Mouse (Mus musculus) right cerebral cortex, adult 18-20 months (tissue): ENCODE measurements around the gene Usp30.
A peak's percentile ranks its signal among the peaks of the same experiment; 100 is the strongest.

Experiments
- DNase-seq: peaks from one replicate; pipeline ENCODE4 v3.0.0; 2022; ENCODE audit warnings: mixed read lengths

Usp30 gene

GRCm38 (mm10) chr5:114067543-114067942, 2.3 kb downstream of the Usp30 start:
- no peak for DNase-seq

- DNase-seq, result no peak
Observed at GRCm38 (mm10) chr5:114067982-114068381, 2.7 kb downstream of the Usp30 start.

GRCm38 (mm10) chr5:114070858-114071257, 5.6 kb downstream of the Usp30 start:
- DNase-seq, result no peak

GRCm38 (mm10) chr5:114072262-114072661, 7.0 kb downstream of the Usp30 start:
- no peak for DNase-seq

- DNase-seq, result no peak
Observed at GRCm38 (mm10) chr5:114077009-114077408, 11.7 kb downstream of the Usp30 start.

- DNase-seq, result no peak
Observed at GRCm38 (mm10) chr5:114085501-114085900, 20.2 kb downstream of the Usp30 start.

GRCm38 (mm10) chr5:114087875-114088480, 22.7 kb downstream of the Usp30 start:
- DNase-seq, result peak; percentile 61

- no peak for DNase-seq
Observed at GRCm38 (mm10) chr5:114090421-114091013, 25.3 kb downstream of the Usp30 start.

GRCm38 (mm10) chr5:114091057-114091807, 26.0 kb downstream of the Usp30 start, which contains the start of gene Svop:
Gene Svop, minus strand, starts transcription at chr5:114091570.
- peak; percentile 88 for DNase-seq

GRCm38 (mm10) chr5:114099709-114100389, 34.6 kb downstream of the Usp30 start:
- peak; percentile 93 for DNase-seq

GRCm38 (mm10) chr5:114100390-114101099, 35.3 kb downstream of the Usp30 start:
- no peak for DNase-seq

GRCm38 (mm10) chr5:114101873-114102272, 36.6 kb downstream of the Usp30 start:
- DNase-seq, result no peak

GRCm38 (mm10) chr5:114102807-114103206, 37.5 kb downstream of the Usp30 start:
- DNase-seq, result peak; percentile 42

- no peak for DNase-seq
Observed at GRCm38 (mm10) chr5:114106391-114106935, 41.2 kb downstream of the Usp30 start.

- DNase-seq, result no peak
Observed at GRCm38 (mm10) chr5:114113334-114113733, 48.1 kb downstream of the Usp30 start.

- DNase-seq, result no peak
Observed at GRCm38 (mm10) chr5:114115030-114115429, 49.8 kb downstream of the Usp30 start.

GRCm38 (mm10) chr5:114116586-114116985, 51.3 kb downstream of the Usp30 start:
- no peak for DNase-seq

- DNase-seq, result peak; percentile 32
Observed at GRCm38 (mm10) chr5:114119806-114120205, 54.5 kb downstream of the Usp30 start.

GRCm38 (mm10) chr5:114126008-114126407, 60.7 kb downstream of the Usp30 start:
- no peak for DNase-seq

GRCm38 (mm10) chr5:114126499-114127244, 61.4 kb downstream of the Usp30 start:
- DNase-seq, result no peak
